Mouse (Mus musculus) cerebellum, adult 2 months (tissue): ENCODE results near the gene Vps37c.

Experiments used
- CTCF ChIP-seq: fragments of 200-500 bp; IDR thresholded peaks from 2 replicates; pipeline ENCODE4 v1.5.1; 2011; ENCODE audit warnings: low read depth, mild to moderate bottlenecking, control low read depth, low read length, moderate library complexity, borderline replicate concordance; ENCODE audit not compliant: insufficient read depth
- POLR2A ChIP-seq: fragments of 200-500 bp; IDR thresholded peaks from 2 replicates; pipeline ENCODE4 v1.6.1; 2011; ENCODE audit warnings: low read length, control low read depth, borderline replicate concordance; ENCODE audit not compliant: insufficient read depth

GRCm38 (mm10) chr19:10640080-10640479, 48.5 kb upstream of the Vps37c start:
- TF ChIP-seq CTCF (no peak), POLR2A (no peak)
